Mouse (Mus musculus): ENCODE measurements around the gene March5. TPM values are rescaled to one million over a fixed set of nuclear protein-coding genes. Genes with fewer than 3 reads are reported as not detected.

The March5 gene
- 10 to 100 TPM; 59.0 to 62.8 TPM for total RNA-seq (2023)

GRCm38 (mm10) chr19:37207303-37208175, at the start of gene March5:
Gene March5, plus strand, starts transcription at chr19:37207543.

GRCm38 (mm10) chr19:37208176-37208755, 923 bp downstream of the March5 start, which contains the start of gene Cpeb3:
Gene Cpeb3, minus strand, starts transcription at chr19:37208601.

Other genes with a start within 250 kb of the March5 start
- 1 to 10 TPM; 1.2 to 1.5 TPM for gene Cpeb3, start 1.1 kb downstream of the March5 start, total RNA-seq (2023)
- 10 to 100 TPM; 43.1 to 43.3 TPM for gene Ide, start 130.3 kb downstream of the March5 start, total RNA-seq (2023)
- 1 to 10 TPM; 2.2 to 6.8 TPM for gene Kif11, start 168.9 kb downstream of the March5 start, total RNA-seq (2023)
- gene Hhex, start 227.3 kb downstream of the March5 start, total RNA-seq (2023) = 1 to 10 TPM; 1.0 to 2.7 TPM